In genomic region chr5:122294219-122294735, GRCm38 (mm10) we compare ENCODE assay signal across 15 mouse cellular contexts. TPM values are rescaled to one million over a fixed set of nuclear protein-coding genes. Genes with fewer than 3 reads are reported as not detected.
DNase-seq lines count a peak whose midpoint lies in the region; ATAC-seq and TF ChIP-seq lines count a peak whose summit lies in the region.
"Had no signal": no experiment of that assay in that cellular context is flagged by ENCODE, and none has a peak within 500 bp of the region (broad histone marks: within the 10 kb centered on the region; RNA-seq: fewer than 3 reads in every experiment).

No protein-coding gene starts in this region.

- ATAC-seq in forebrain, embryonic 13.5 days, result no peak
- ATAC-seq in forebrain, embryonic 11.5 days (replicated peaks; ENCODE audit: low FRiP score), result no peak
- no peak for ATAC-seq in midbrain, embryonic 11.5 days (ENCODE audit: low FRiP score)
- no peak for ATAC-seq in midbrain, embryonic 14.5 days (ENCODE audit: low FRiP score, low TSS enrichment)
- ATAC-seq: lung, postnatal 0 days had no signal

- no peak for DNase-seq in forebrain, embryonic 11.5 days (ENCODE audit: low spot score)
- no peak for DNase-seq in midbrain, embryonic 10.5 days (ENCODE audit: low spot score)
- no peak for DNase-seq in midbrain, embryonic 11.5 days (ENCODE audit: low spot score, missing footprints)
- peak; percentile 29 for DNase-seq in brain, embryonic 14.5 days (ENCODE audit: low read depth)
- DNase-seq in midbrain, embryonic 14.5 days, result no peak
- no peak for DNase-seq in cerebellum, adult 8-10 months
- no peak for DNase-seq in left cerebral cortex, adult 18-20 months (ENCODE audit: low spot score in 2 of 2)
- DNase-seq: cerebellum, adult 9-10 months; gastrocnemius, postnatal 25 days; kidney, adult 18-20 months; kidney, postnatal 4 days; liver had no signal

- TF ChIP-seq CTCF in brain, embryonic 14.5 days (IDR thresholded peaks at IDR 0.05; ENCODE audit: borderline replicate concordance, extremely low read depth, insufficient read depth, insufficient read length), result no peak

- no peak overlapping the region for H3K4me3 ChIP-seq in forebrain, embryonic 13.5 days
- H3K4me3 ChIP-seq in forebrain, embryonic 11.5 days (ENCODE audit: low read depth, low read length), result no peak overlapping the region
- H3K4me3 ChIP-seq in midbrain, embryonic 10.5 days, result no peak overlapping the region
- H3K4me3 ChIP-seq in midbrain, embryonic 11.5 days (ENCODE audit: low read depth, low read length), result no peak overlapping the region
- H3K4me3 ChIP-seq in midbrain, embryonic 14.5 days (replicated peaks; ENCODE audit: low read depth, low read length), result no peak overlapping the region
- H3K4me3 ChIP-seq: neural tube, embryonic 12.5 days had no signal

- WGBS in forebrain, embryonic 13.5 days, result 49% methylated on average over 3 of the region's 3 CpGs
- WGBS in forebrain, embryonic 11.5 days, result 69% methylated on average over 3 of the region's 3 CpGs
- WGBS in midbrain, embryonic 10.5 days, result 78% methylated on average over 3 of the region's 3 CpGs
- 70% methylated on average over 3 of the region's 3 CpGs for WGBS in midbrain, embryonic 11.5 days
- 34% methylated on average over 3 of the region's 3 CpGs for WGBS in midbrain, embryonic 14.5 days

- H3K4me1 ChIP-seq in forebrain, embryonic 13.5 days, result peaks cover 37% of the 10 kb centered on the region
- H3K4me1 ChIP-seq in forebrain, embryonic 11.5 days (replicated peaks; ENCODE audit: control insufficient read depth, insufficient read depth, low read length), result peaks cover 5% of the 10 kb centered on the region; the same call in 1 of the 2 replicates
- peaks cover 43% of the 10 kb centered on the region for H3K4me1 ChIP-seq in midbrain, embryonic 10.5 days
- peaks cover 19% of the 10 kb centered on the region for H3K4me1 ChIP-seq in midbrain, embryonic 11.5 days (ENCODE audit: control insufficient read depth, insufficient read depth, low read length)
- peaks cover 25% of the 10 kb centered on the region for H3K4me1 ChIP-seq in midbrain, embryonic 14.5 days (ENCODE audit: control insufficient read depth, insufficient read depth, low read length)

- H3K27me3 ChIP-seq in forebrain, embryonic 13.5 days, result no peaks in the 10 kb centered on the region
- H3K27me3 ChIP-seq in forebrain, embryonic 11.5 days (ENCODE audit: control insufficient read depth, insufficient read depth, low read length), result no peaks in the 10 kb centered on the region
- H3K27me3 ChIP-seq in midbrain, embryonic 10.5 days (ENCODE audit: low read depth, poor library complexity, severe bottlenecking), result no peaks in the 10 kb centered on the region
- no peaks in the 10 kb centered on the region for H3K27me3 ChIP-seq in midbrain, embryonic 11.5 days (ENCODE audit: control insufficient read depth, insufficient read depth, low read length)
- no peaks in the 10 kb centered on the region for H3K27me3 ChIP-seq in midbrain, embryonic 14.5 days (ENCODE audit: control insufficient read depth, insufficient read depth, low read length)
- H3K27me3 ChIP-seq: neural tube, embryonic 12.5 days had no signal

- peak overlapping the region; percentile 65 for H3K27ac ChIP-seq in forebrain, embryonic 13.5 days
- no peak overlapping the region for H3K27ac ChIP-seq in forebrain, embryonic 11.5 days (ENCODE audit: low read depth, low read length)
- peak overlapping the region; percentile 72 for H3K27ac ChIP-seq in midbrain, embryonic 10.5 days (replicated peaks)
- H3K27ac ChIP-seq in midbrain, embryonic 11.5 days (ENCODE audit: low read depth, low read length), result no peak overlapping the region; the same call in 1 of the 2 replicates
- H3K27ac ChIP-seq in midbrain, embryonic 14.5 days (replicated peaks; ENCODE audit: low read depth, low read length), result peak overlapping the region; percentile 28
- H3K27ac ChIP-seq: neural tube, embryonic 12.5 days had no signal

- no peak overlapping the region for H3K9ac ChIP-seq in forebrain, embryonic 13.5 days
- H3K9ac ChIP-seq in forebrain, embryonic 11.5 days (ENCODE audit: low read length), result no peak overlapping the region
- H3K9ac ChIP-seq in midbrain, embryonic 11.5 days (ENCODE audit: low read length), result no peak overlapping the region
- no peak overlapping the region for H3K9ac ChIP-seq in midbrain, embryonic 14.5 days (replicated peaks; ENCODE audit: low read length)
- H3K9ac ChIP-seq: neural tube, embryonic 12.5 days had no signal

- TF ChIP-seq POLR2A in brain, embryonic 14.5 days (IDR thresholded peaks at IDR 0.05; ENCODE audit: borderline replicate concordance, extremely low read depth, insufficient read depth, insufficient read length, poor library complexity, severe bottlenecking), result no peak

- H3K4me2 ChIP-seq in forebrain, embryonic 13.5 days, result no peak overlapping the region
- no peak overlapping the region for H3K4me2 ChIP-seq in forebrain, embryonic 11.5 days (ENCODE audit: low read depth, low read length, severe bottlenecking)
- H3K4me2 ChIP-seq in midbrain, embryonic 11.5 days, result no peak overlapping the region
- no peak overlapping the region for H3K4me2 ChIP-seq in midbrain, embryonic 14.5 days (ENCODE audit: low read length)
- H3K4me2 ChIP-seq: neural tube, embryonic 12.5 days had no signal

- no peaks in the 10 kb centered on the region for H3K9me3 ChIP-seq in forebrain, embryonic 13.5 days (replicated peaks)
- H3K9me3 ChIP-seq in forebrain, embryonic 11.5 days (ENCODE audit: control insufficient read depth, low read length), result no peaks in the 10 kb centered on the region
- H3K9me3 ChIP-seq in midbrain, embryonic 10.5 days (replicated peaks), result peaks cover 3% of the 10 kb centered on the region; the same call in 1 of the 2 replicates
- H3K9me3 ChIP-seq in midbrain, embryonic 11.5 days (ENCODE audit: control insufficient read depth, low read length), result no peaks in the 10 kb centered on the region; the same call in 1 of the 2 replicates
- H3K9me3 ChIP-seq in midbrain, embryonic 14.5 days (ENCODE audit: control insufficient read depth, low read length), result no peaks in the 10 kb centered on the region; the same call in 1 of the 2 replicates
- H3K9me3 ChIP-seq: neural tube, embryonic 12.5 days had no signal

- H3K36me3 ChIP-seq in forebrain, embryonic 13.5 days (ENCODE audit: poor library complexity, severe bottlenecking), result peaks cover 8% of the 10 kb centered on the region
- H3K36me3 ChIP-seq in forebrain, embryonic 11.5 days (ENCODE audit: control insufficient read depth, insufficient read depth, low read length), result no peaks in the 10 kb centered on the region; the same call in 1 of the 2 replicates
- H3K36me3 ChIP-seq in midbrain, embryonic 10.5 days, result peaks cover 11% of the 10 kb centered on the region
- H3K36me3 ChIP-seq in midbrain, embryonic 11.5 days (ENCODE audit: control insufficient read depth, insufficient read depth, low read length), result no peaks in the 10 kb centered on the region
- H3K36me3 ChIP-seq in midbrain, embryonic 14.5 days (ENCODE audit: control insufficient read depth, insufficient read depth, low read length), result no peaks in the 10 kb centered on the region
- H3K36me3 ChIP-seq: neural tube, embryonic 12.5 days had no signal

RNA-seq across cellular contexts. Expression of gene Pptc7, which starts 10.1 kb away (rescaled TPM):
- 7.5 and 7.7 TPM in 2 replicates for polyA plus RNA-seq in forebrain, embryonic 13.5 days (2015; fragmentation: Nextera tagmentation; extraction: Ambion mirVana)
- polyA plus RNA-seq in forebrain, embryonic 11.5 days (2014; fragmentation: Nextera tagmentation; extraction: Ambion mirVana), result 9.1 and 9.8 TPM in 2 replicates
- 7.3 and 7.7 TPM in 2 replicates for polyA plus RNA-seq in midbrain, embryonic 10.5 days (2016; fragmentation: Nextera tagmentation; extraction: Ambion mirVana)
- 7.6 and 8.8 TPM in 2 replicates for polyA plus RNA-seq in midbrain, embryonic 11.5 days (2014; fragmentation: Nextera tagmentation; extraction: Ambion mirVana)
- 11.8 and 13.4 TPM in 2 replicates for polyA plus RNA-seq in brain, embryonic 14.5 days (2012; rRNA removed)
- polyA plus RNA-seq in midbrain, embryonic 14.5 days (2014; fragmentation: Nextera tagmentation; extraction: Ambion mirVana), result 8.5 and 9.1 TPM in 2 replicates
- total RNA-seq in left cerebral cortex, adult 18-20 months (2021), result 10 to 100 TPM; 42.0 to 50.5 TPM

RNA-seq across cellular contexts. Expression of gene Tctn1, which starts 30.0 kb away (rescaled TPM):
- polyA plus RNA-seq in forebrain, embryonic 13.5 days (2015; fragmentation: Nextera tagmentation; extraction: Ambion mirVana), result 4.8 and 4.9 TPM in 2 replicates
- 5.2 and 7.5 TPM in 2 replicates for polyA plus RNA-seq in forebrain, embryonic 11.5 days (2014; fragmentation: Nextera tagmentation; extraction: Ambion mirVana)
- polyA plus RNA-seq in midbrain, embryonic 10.5 days (2016; fragmentation: Nextera tagmentation; extraction: Ambion mirVana), result 5.9 and 6.4 TPM in 2 replicates
- polyA plus RNA-seq in midbrain, embryonic 11.5 days (2014; fragmentation: Nextera tagmentation; extraction: Ambion mirVana), result 4.3 and 4.8 TPM in 2 replicates
- 40.2 and 42.3 TPM in 2 replicates for polyA plus RNA-seq in brain, embryonic 14.5 days (2012; rRNA removed)
- 6.2 and 6.6 TPM in 2 replicates for polyA plus RNA-seq in midbrain, embryonic 14.5 days (2014; fragmentation: Nextera tagmentation; extraction: Ambion mirVana)
- 10 to 100 TPM; 10.3 to 14.6 TPM for total RNA-seq in left cerebral cortex, adult 18-20 months (2021)

RNA-seq across cellular contexts. Expression of gene Rad9b, which starts 59.8 kb away (rescaled TPM):
- 16.1 TPM in 2 replicates for polyA plus RNA-seq in forebrain, embryonic 13.5 days (2015; fragmentation: Nextera tagmentation; extraction: Ambion mirVana)
- polyA plus RNA-seq in forebrain, embryonic 11.5 days (2014; fragmentation: Nextera tagmentation; extraction: Ambion mirVana), result 9.8 and 12.6 TPM in 2 replicates
- polyA plus RNA-seq in midbrain, embryonic 10.5 days (2016; fragmentation: Nextera tagmentation; extraction: Ambion mirVana), result 9.5 and 11.5 TPM in 2 replicates
- 9.7 and 11.1 TPM in 2 replicates for polyA plus RNA-seq in midbrain, embryonic 11.5 days (2014; fragmentation: Nextera tagmentation; extraction: Ambion mirVana)
- 21.8 and 24.6 TPM in 2 replicates for polyA plus RNA-seq in brain, embryonic 14.5 days (2012; rRNA removed)
- polyA plus RNA-seq in midbrain, embryonic 14.5 days (2014; fragmentation: Nextera tagmentation; extraction: Ambion mirVana), result 18.5 and 27.1 TPM in 2 replicates
- total RNA-seq in left cerebral cortex, adult 18-20 months (2021), result 1 to 10 TPM; 2.5 to 4.0 TPM

RNA-seq across cellular contexts. Expression of gene Vps29, which starts 59.9 kb away (rescaled TPM):
- polyA plus RNA-seq in forebrain, embryonic 13.5 days (2015; fragmentation: Nextera tagmentation; extraction: Ambion mirVana), result 228 and 236 TPM in 2 replicates
- 174 and 181 TPM in 2 replicates for polyA plus RNA-seq in forebrain, embryonic 11.5 days (2014; fragmentation: Nextera tagmentation; extraction: Ambion mirVana)
- 218 and 220 TPM in 2 replicates for polyA plus RNA-seq in midbrain, embryonic 10.5 days (2016; fragmentation: Nextera tagmentation; extraction: Ambion mirVana)
- 211 and 215 TPM in 2 replicates for polyA plus RNA-seq in midbrain, embryonic 11.5 days (2014; fragmentation: Nextera tagmentation; extraction: Ambion mirVana)
- polyA plus RNA-seq in brain, embryonic 14.5 days (2012; rRNA removed), result 135 and 150 TPM in 2 replicates
- polyA plus RNA-seq in midbrain, embryonic 14.5 days (2014; fragmentation: Nextera tagmentation; extraction: Ambion mirVana), result 324 and 331 TPM in 2 replicates
- 100 to 1,000 TPM; 181 to 216 TPM for total RNA-seq in left cerebral cortex, adult 18-20 months (2021)

Comparison
In these comparisons a context has a peak if more than half of its experiments do, and no peak if none do; other contexts are left out.
1. H3K27ac ChIP-seq: peak in forebrain, embryonic 13.5 days (single experiment), midbrain, embryonic 10.5 days (single experiment) and midbrain, embryonic 14.5 days (single experiment); none in forebrain, embryonic 11.5 days (single experiment) and midbrain, embryonic 11.5 days (single experiment).